Mouse (Mus musculus): ENCODE results near the gene Aarsd1. TPM values are rescaled to one million over a fixed set of nuclear protein-coding genes. Genes with fewer than 3 reads are reported as not detected.

Aarsd1 gene
- polyA plus RNA-seq, 1 experiment from 2014 or later = 26.5 TPM

DNA sequence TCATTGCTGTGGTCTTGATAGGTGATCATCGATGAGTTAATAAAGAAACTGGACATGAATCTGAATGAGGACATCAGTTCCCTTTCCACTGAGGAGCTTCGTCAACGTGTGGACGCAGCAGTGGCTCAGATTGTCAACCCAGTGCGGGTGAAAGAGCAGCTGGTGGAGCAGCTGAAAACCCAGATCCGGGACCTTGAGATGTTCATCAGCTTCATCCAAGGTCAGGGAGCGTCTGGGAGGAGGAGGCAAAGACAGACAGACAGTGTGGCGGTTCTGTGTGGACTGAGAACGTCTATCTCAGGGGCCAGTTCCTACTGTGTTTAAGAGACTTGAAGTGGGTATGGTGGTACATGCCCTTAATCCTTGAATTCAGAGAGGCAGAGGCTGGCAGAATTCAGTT is 13.9 kb upstream of the Aarsd1 start:
- Histone ChIP-seq H3K36me3 (ENCODE audit: insufficient read depth, low read length) (peaks cover 23% of the 10 kb centered on the region), H3K9ac (replicated peaks; ENCODE audit: low read depth) (no peak overlapping the region), H3K9me3 (ENCODE audit: low read length) (no peaks in the 10 kb centered on the region), H3K4me3 (ENCODE audit: low read depth, low read length) (no peak overlapping the region), H3K4me1 (ENCODE audit: insufficient read depth, low read depth, low read length) (peaks cover under 1% of the 10 kb centered on the region), H3K4me2 (replicated peaks; ENCODE audit: low read depth, low read length) (no peak overlapping the region), H3K27ac (ENCODE audit: low read length) (no peak overlapping the region), H3K27me3 (replicated peaks; ENCODE audit: insufficient read depth, low read length) (no peaks in the 10 kb centered on the region)
- no peak for TF ChIP-seq CTCF (IDR thresholded peaks at IDR 0.05)
- TF ChIP-seq EP300 (IDR thresholded peaks at IDR 0.05) = no peak
- no peak for DNase-seq (ENCODE audit: low spot score)
- 91% methylated on average over 9 of the region's 9 CpGs for WGBS
- ATAC-seq = no peak

DNA sequence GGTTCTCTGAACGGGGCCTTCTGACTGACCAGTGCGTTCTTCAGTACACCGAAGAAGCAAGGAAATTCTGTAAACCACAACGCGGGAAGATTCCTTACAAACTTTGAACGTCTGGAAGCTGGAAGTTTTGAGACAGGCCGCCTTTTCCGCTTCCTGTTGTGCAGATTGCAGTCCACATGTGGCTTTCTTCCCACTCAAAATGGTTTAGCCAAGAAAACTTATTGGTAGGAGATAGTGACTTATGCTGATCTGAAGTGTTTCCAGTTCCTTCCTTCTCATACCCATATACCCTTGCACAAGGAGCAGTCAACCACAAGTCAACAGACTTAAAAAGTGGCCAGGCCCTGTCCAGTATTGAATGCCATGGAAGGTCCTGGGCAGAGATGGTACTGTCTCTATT is 8.8 kb upstream of the Aarsd1 start:
- DNase-seq (ENCODE audit: low spot score) (no peak), ATAC-seq (no peak)
- TF ChIP-seq EP300 (IDR thresholded peaks at IDR 0.05) (no peak), CTCF (IDR thresholded peaks at IDR 0.05) (no peak)
- Histone ChIP-seq H3K36me3 (ENCODE audit: insufficient read depth, low read length) (peaks cover under 1% of the 10 kb centered on the region; the same call in 1 of the 2 replicates), H3K4me2 (replicated peaks; ENCODE audit: low read depth, low read length) (peak overlapping the region; percentile 81), H3K27ac (ENCODE audit: low read length) (no peak overlapping the region), H3K9me3 (ENCODE audit: low read length) (no peaks in the 10 kb centered on the region), H3K9ac (replicated peaks; ENCODE audit: low read depth) (peak overlapping the region; percentile 58; the same call in 1 of the 2 replicates), H3K27me3 (replicated peaks; ENCODE audit: insufficient read depth, low read length) (no peaks in the 10 kb centered on the region), H3K4me1 (ENCODE audit: insufficient read depth, low read depth, low read length) (peaks cover 13% of the 10 kb centered on the region), H3K4me3 (ENCODE audit: low read depth, low read length) (peak overlapping the region; percentile 73; the same call in 1 of the 2 replicates)
- WGBS = 39% methylated on average over 8 of the region's 8 CpGs

DNA sequence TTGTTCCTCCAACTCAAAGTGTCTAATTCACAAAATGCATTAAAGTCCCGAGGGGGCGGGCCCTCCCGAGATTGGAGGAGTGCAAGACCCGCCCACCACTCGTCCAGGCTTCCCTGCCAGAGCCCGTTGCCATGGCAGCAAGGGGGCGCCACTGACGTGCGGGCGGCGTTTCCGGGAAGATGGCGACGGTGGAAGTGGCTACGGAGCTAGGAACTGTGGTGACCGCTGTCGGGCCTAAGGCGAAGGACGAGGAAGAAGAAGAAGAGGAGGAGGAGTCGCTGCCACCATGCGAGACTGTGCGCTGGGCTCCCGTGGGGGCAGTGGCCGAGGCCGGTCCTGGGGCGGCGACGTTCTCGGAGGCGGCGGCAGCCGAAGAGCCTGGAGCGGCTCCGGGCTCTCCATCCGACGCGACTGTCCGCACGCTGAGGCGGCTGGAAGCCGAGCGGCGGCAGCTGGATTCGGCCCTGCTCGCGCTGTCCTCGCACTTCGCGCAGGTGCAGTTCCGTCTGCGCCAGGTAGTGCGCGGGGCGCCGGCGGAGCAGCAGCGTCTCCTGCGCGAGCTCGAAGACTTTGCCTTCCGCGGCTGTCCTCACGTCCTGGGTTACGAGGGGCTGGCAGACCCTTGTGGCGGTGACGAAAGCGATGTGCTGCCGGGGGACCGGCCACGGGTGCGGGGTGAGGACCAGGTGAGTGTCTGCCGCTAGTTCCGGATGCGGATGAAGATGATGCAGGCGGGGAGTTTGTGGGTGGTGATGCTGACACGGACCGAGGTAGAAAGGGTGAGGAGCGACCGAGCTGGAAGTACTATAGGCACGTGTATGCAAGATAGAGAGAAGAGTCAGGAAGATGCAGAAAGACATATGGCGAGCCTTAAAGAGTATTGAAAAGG is 7.8 kb upstream of the Aarsd1 start, which contains the start of the genes Rundc1 and Ptges3l:
Rundc1 (plus strand) TSS at position 161 of the 889 bp plus-strand sequence.
Ptges3l (minus strand) TSS at position 409 of the 889 bp plus-strand sequence.
- ATAC-seq (peak; percentile 96), DNase-seq (ENCODE audit: low spot score) (peak; percentile 99)
- TF ChIP-seq CTCF (IDR thresholded peaks at IDR 0.05) (peak; percentile 60), EP300 (IDR thresholded peaks at IDR 0.05) (no peak)
- H3K27ac ChIP-seq (ENCODE audit: low read length) = peak within 1 kb of the TSS; percentile 87
- no peaks in the 10 kb centered on the region for H3K36me3 ChIP-seq (ENCODE audit: insufficient read depth, low read length)
- peak within 1 kb of the TSS; percentile 81 for H3K4me2 ChIP-seq (replicated peaks; ENCODE audit: low read depth, low read length)
- peaks cover 13% of the 10 kb centered on the region for H3K4me1 ChIP-seq (ENCODE audit: insufficient read depth, low read depth, low read length)
- H3K9me3 ChIP-seq (ENCODE audit: low read length) = no peaks in the 10 kb centered on the region
- no peaks in the 10 kb centered on the region for H3K27me3 ChIP-seq (replicated peaks; ENCODE audit: insufficient read depth, low read length)
- peak within 1 kb of the TSS; percentile 73 for H3K4me3 ChIP-seq (ENCODE audit: low read depth, low read length)
- 2% methylated on average over 65 of the region's 81 CpGs for WGBS
- peak within 1 kb of the TSS; percentile 58 for H3K9ac ChIP-seq (replicated peaks; ENCODE audit: low read depth)

DNA sequence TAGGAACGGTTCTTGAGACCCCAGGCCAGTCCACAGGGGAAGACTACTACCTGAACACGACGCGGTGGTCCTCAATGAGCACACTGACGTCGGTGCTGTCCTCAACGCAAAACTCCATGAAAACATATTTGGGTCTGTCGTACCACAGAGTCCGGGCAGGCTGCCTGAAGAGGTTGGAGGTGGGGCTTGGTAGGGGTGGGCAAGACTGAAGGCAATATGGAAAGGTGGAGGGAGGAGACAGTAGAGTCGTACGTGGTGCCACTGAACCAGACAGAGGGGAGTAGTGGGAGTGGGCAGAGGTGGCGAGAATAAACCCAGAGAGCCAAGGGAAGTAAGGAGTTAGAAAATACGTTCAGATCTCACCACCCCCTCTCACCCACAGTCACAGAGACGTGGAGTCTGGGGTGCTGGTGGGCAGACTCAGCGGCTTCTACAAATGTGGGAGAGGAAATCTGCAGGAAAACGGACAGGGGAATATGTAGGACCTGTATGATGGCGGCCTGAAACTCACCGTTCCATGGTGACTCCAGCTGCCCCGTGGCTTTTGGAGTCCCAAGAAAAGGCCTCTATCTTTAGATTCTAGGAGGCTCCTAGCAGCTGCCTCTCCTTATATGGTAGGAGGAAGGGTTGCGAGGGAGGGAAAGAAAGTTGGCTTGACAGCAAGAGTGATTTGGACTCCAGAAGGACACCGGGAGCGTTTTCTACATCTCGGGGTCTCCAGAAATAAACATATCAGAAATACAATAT is 6.9 kb upstream of the Aarsd1 start, which contains the start of gene Gm27029:
Gm27029 (minus strand) TSS at position 692 of the 747 bp plus-strand sequence.
- 2% methylated on average over 23 of the region's 23 CpGs for WGBS

DNA sequence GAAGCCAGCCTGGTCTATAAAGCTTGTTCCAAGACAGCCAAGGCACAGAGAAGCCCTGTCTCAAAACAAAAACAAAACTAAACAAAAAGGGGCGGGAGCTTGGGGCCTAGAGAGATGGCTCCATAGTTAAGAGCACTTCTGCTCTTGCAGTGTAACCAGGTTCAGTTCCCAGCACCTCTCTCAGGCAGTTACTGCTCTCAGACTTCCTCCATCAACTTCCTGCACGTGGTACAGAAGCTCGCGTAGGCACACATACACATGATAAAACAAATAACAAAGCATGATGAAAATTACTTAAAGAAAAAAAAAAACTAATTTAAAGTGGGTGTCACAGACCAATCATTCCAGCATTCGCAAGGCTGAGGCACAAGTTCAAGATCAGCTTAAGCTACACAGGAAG is 2.7 kb upstream of the Aarsd1 start:
- Histone ChIP-seq H3K4me2 (replicated peaks; ENCODE audit: low read depth, low read length) (no peak overlapping the region), H3K27ac (ENCODE audit: low read length) (no peak overlapping the region), H3K9ac (replicated peaks; ENCODE audit: low read depth) (no peak overlapping the region), H3K27me3 (replicated peaks; ENCODE audit: insufficient read depth, low read length) (no peaks in the 10 kb centered on the region), H3K9me3 (ENCODE audit: low read length) (no peaks in the 10 kb centered on the region), H3K4me1 (ENCODE audit: insufficient read depth, low read depth, low read length) (peaks cover 10% of the 10 kb centered on the region), H3K36me3 (ENCODE audit: insufficient read depth, low read length) (no peaks in the 10 kb centered on the region), H3K4me3 (ENCODE audit: low read depth, low read length) (no peak overlapping the region)
- no peak for DNase-seq (ENCODE audit: low spot score)
- ATAC-seq = no peak
- TF ChIP-seq EP300 (IDR thresholded peaks at IDR 0.05) (no peak), CTCF (IDR thresholded peaks at IDR 0.05) (no peak)
- 74% methylated on average over 5 of the region's 5 CpGs for WGBS

More for the DNA sequence above, 6.9 kb upstream of the Aarsd1 start, which contains the start of gene Gm27029:
- Histone ChIP-seq H3K4me3 (ENCODE audit: low read depth, low read length) (peak within 1 kb of the TSS; percentile 73), H3K9me3 (ENCODE audit: low read length) (no peaks in the 10 kb centered on the region), H3K9ac (replicated peaks; ENCODE audit: low read depth) (peak within 1 kb of the TSS; percentile 58), H3K36me3 (ENCODE audit: insufficient read depth, low read length) (no peaks in the 10 kb centered on the region), H3K4me2 (replicated peaks; ENCODE audit: low read depth, low read length) (peak within 1 kb of the TSS; percentile 81), H3K27ac (ENCODE audit: low read length) (peak within 1 kb of the TSS; percentile 87), H3K4me1 (ENCODE audit: insufficient read depth, low read depth, low read length) (peaks cover 13% of the 10 kb centered on the region), H3K27me3 (replicated peaks; ENCODE audit: insufficient read depth, low read length) (no peaks in the 10 kb centered on the region)
- ATAC-seq (peak; percentile 65), DNase-seq (ENCODE audit: low spot score) (peak; percentile 87)
- no peak for TF ChIP-seq CTCF (IDR thresholded peaks at IDR 0.05)
- TF ChIP-seq EP300 (IDR thresholded peaks at IDR 0.05) = no peak

DNA sequence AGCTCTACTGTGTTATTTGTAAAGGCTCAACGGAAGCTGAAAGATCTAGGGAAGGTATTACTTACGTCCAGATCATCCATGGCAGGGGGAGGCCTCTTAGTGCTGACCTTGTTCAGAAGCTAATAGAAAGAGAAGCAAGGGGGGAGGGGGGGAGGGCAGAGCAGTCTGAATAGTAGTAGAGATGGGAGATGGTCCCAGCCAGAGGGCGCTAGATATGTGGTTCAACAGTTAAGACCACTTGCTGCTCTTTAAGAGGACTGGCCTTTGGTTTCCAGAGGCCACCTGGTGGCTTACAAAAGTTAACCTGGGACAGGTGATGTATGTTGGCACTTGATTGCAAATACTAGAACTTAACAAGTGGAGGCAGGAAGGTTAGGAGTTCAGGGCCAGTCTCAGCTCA is 2.2 kb upstream of the Aarsd1 start:
- H3K27me3 ChIP-seq (replicated peaks; ENCODE audit: insufficient read depth, low read length) = no peaks in the 10 kb centered on the region
- H3K4me2 ChIP-seq (replicated peaks; ENCODE audit: low read depth, low read length) = no peak overlapping the region
- H3K9ac ChIP-seq (replicated peaks; ENCODE audit: low read depth) = no peak overlapping the region
- TF ChIP-seq EP300 (IDR thresholded peaks at IDR 0.05) (no peak), CTCF (IDR thresholded peaks at IDR 0.05) (peak; percentile 45; the same call in 1 of the 2 replicates)
- WGBS = 37% methylated on average over 3 of the region's 3 CpGs
- H3K36me3 ChIP-seq (ENCODE audit: insufficient read depth, low read length) = no peaks in the 10 kb centered on the region
- no peaks in the 10 kb centered on the region for H3K9me3 ChIP-seq (ENCODE audit: low read length)
- H3K4me1 ChIP-seq (ENCODE audit: insufficient read depth, low read depth, low read length) = peaks cover 10% of the 10 kb centered on the region
- H3K27ac ChIP-seq (ENCODE audit: low read length) = no peak overlapping the region
- DNase-seq (ENCODE audit: low spot score) (peak; percentile 14), ATAC-seq (no peak)
- H3K4me3 ChIP-seq (ENCODE audit: low read depth, low read length) = no peak overlapping the region
